Mouse (Mus musculus): ENCODE results near the gene Usp22.
"Not testable (repeated sequence)": the region's sequence is repeated elsewhere in the genome, so short reads cannot be mapped to it uniquely, and the experiment has no call there.

Gene Usp22

GRCm38 (mm10) chr11:61142941-61143530 lies 31.8 kb downstream of the Usp22 start:
- DNase-seq = no peak

GRCm38 (mm10) chr11:61142262-61142661 lies 32.6 kb downstream of the Usp22 start:
- no peak for DNase-seq

GRCm38 (mm10) chr11:61141693-61142092 lies 33.2 kb downstream of the Usp22 start:
- DNase-seq = no peak

GRCm38 (mm10) chr11:61132943-61133342 lies 41.9 kb downstream of the Usp22 start:
- no peak for DNase-seq

- DNase-seq = not testable (repeated sequence)
These were observed 44.2 kb downstream of the Usp22 start for GRCm38 (mm10) chr11:61130646-61131045.

GRCm38 (mm10) chr11:61129305-61129704 lies 45.5 kb downstream of the Usp22 start:
- no peak for DNase-seq

GRCm38 (mm10) chr11:61127421-61128055 lies 47.3 kb downstream of the Usp22 start:
- DNase-seq = no peak

GRCm38 (mm10) chr11:61126606-61127355 lies 48.1 kb downstream of the Usp22 start, which contains the start of gene Tnfrsf13b:
Gene Tnfrsf13b, plus strand, starts transcription at chr11:61126755.
- DNase-seq = no peak

GRCm38 (mm10) chr11:61125970-61126369 lies 48.9 kb downstream of the Usp22 start:
- no peak for DNase-seq

- no peak for DNase-seq
These were observed 51.0 kb downstream of the Usp22 start for GRCm38 (mm10) chr11:61123886-61124285.

GRCm38 (mm10) chr11:61122769-61123288 lies 52.0 kb downstream of the Usp22 start:
- DNase-seq = no peak

GRCm38 (mm10) chr11:61122283-61122768 lies 52.5 kb downstream of the Usp22 start:
- DNase-seq = no peak

GRCm38 (mm10) chr11:61119996-61120583 lies 54.8 kb downstream of the Usp22 start:
- no peak for DNase-seq

GRCm38 (mm10) chr11:61116226-61116625 lies 58.6 kb downstream of the Usp22 start:
- DNase-seq = no peak

- no peak for DNase-seq
These were observed 62.4 kb downstream of the Usp22 start for GRCm38 (mm10) chr11:61112323-61112995.

GRCm38 (mm10) chr11:61111472-61111871 lies 63.4 kb downstream of the Usp22 start:
- no peak for DNase-seq

GRCm38 (mm10) chr11:61110928-61111327 lies 63.9 kb downstream of the Usp22 start:
- DNase-seq = no peak

- no peak for DNase-seq
These were observed 64.7 kb downstream of the Usp22 start for GRCm38 (mm10) chr11:61110113-61110512.

- no peak for DNase-seq
These were observed 65.1 kb downstream of the Usp22 start for GRCm38 (mm10) chr11:61109707-61110106.

- DNase-seq = no peak
These were observed 65.9 kb downstream of the Usp22 start for GRCm38 (mm10) chr11:61108911-61109361.

- peak; percentile 87 to 95 for DNase-seq
These were observed 70.5 kb downstream of the Usp22 start for GRCm38 (mm10) chr11:61104241-61104901.

Measured in kidney, postnatal 36 days (tissue).